Mouse (Mus musculus) B cell, adult 62 days (primary cell): ENCODE results near the gene Vmn2r-ps159. TPM values are rescaled to one million over a fixed set of nuclear protein-coding genes. Genes with fewer than 3 reads are reported as not detected.

Experiments used
- total RNA-seq: library from RNA; stranded (reverse); gene quantifications from 4 replicates; pipeline ENCODE4 v1.2.4, GENCODE M21; 2023

The Vmn2r-ps159 gene
- total RNA-seq: not detected in 4 replicates

DNA sequence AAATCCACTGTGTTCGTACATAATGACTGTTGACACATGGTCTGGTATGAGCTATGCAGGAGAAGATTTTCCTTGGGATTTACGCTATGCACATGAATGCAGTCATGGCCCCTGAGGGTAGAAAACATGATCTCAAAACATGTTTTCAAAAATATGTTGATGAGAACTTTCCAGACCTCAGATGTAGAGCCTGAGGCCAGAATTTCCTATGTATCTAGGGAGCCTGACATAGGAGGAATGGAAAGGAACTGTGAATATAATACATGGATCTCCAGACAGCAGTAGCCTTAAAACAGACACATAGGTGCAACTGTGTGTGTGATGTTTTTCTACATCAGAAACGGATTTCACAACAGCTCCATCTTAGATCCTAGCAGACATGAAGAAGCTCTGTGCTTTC, at the start of gene Vmn2r-ps159:
Vmn2r-ps159 (plus strand) TSS at position 301 of the 400 bp plus-strand sequence.

Other genes with a start within 250 kb of the Vmn2r-ps159 start
- gene 9430015G10Rik, start 221.1 kb upstream of the Vmn2r-ps159 start, total RNA-seq: 52.8 to 58.1 TPM (median 55.8 TPM) in 4 replicates
- gene Rnf223, start 200.6 kb upstream of the Vmn2r-ps159 start, total RNA-seq: 0.45 to 1.2 TPM (median 0.82 TPM) in 4 replicates
- gene Agrn, start 133.6 kb upstream of the Vmn2r-ps159 start, total RNA-seq: 2.0 to 4.2 TPM (median 3.2 TPM) in 4 replicates
- 4.2 to 9.6 TPM (median 6.1 TPM) in 4 replicates for gene Isg15, start 130.3 kb upstream of the Vmn2r-ps159 start, total RNA-seq
- gene AW011738, start 127.8 kb upstream of the Vmn2r-ps159 start, total RNA-seq: 10.1 to 11.5 TPM (median 10.2 TPM) in 4 replicates
- gene Perm1, start 115.2 kb upstream of the Vmn2r-ps159 start, total RNA-seq: 0.18 to 0.24 TPM (median 0.21 TPM) in 4 replicates
- 37.6 to 41.1 TPM (median 38.6 TPM) in 4 replicates for gene Plekhn1, start 96.2 kb upstream of the Vmn2r-ps159 start, total RNA-seq
- 94.5 to 98.7 TPM (median 97.8 TPM) in 4 replicates for gene Noc2l, start 95.1 kb upstream of the Vmn2r-ps159 start, total RNA-seq
- gene Samd11, start 75.4 kb upstream of the Vmn2r-ps159 start, total RNA-seq: 7.5 to 12.3 TPM (median 10.3 TPM) in 4 replicates